Mouse (Mus musculus) hindbrain, embryonic 14.5 days (tissue): ENCODE measurements around the gene Fgd5. TPM values are rescaled to one million over a fixed set of nuclear protein-coding genes. Genes with fewer than 3 reads are reported as not detected.
"Not testable (repeated sequence)": the region's sequence is repeated elsewhere in the genome, so short reads cannot be mapped to it uniquely, and the experiment has no call there.

Source experiments
- ATAC-seq: fragments of 200-750 bp; cut with Nextera tagmentation; 2 replicates; pipeline ENCODE4 v1.8.0; 2017; ENCODE audit warnings: moderate number of reproducible peaks, mild to moderate bottlenecking, moderate TSS enrichment, moderate library complexity; ENCODE audit not compliant: low FRiP score
- DNase-seq: peaks from one replicate; pipeline ENCODE4 v3.0.0-alpha.2; 2015; ENCODE audit warnings: low spot score
- H3K27ac ChIP-seq: fragments of 300-500 bp; sonication (generic); 2 replicates; pipeline ENCODE4 v1.5.1; 2014; ENCODE audit warnings: mild to moderate bottlenecking, moderate library complexity
- H3K27me3 ChIP-seq: fragments of 300-500 bp; sonication (generic); 2 replicates; pipeline ENCODE4 v1.6.1; 2014; ENCODE audit warnings: mild to moderate bottlenecking, low read length, mixed read lengths; ENCODE audit not compliant: control insufficient read depth, insufficient read depth
- H3K36me3 ChIP-seq: fragments of 300-500 bp; sonication (generic); replicated peaks from 2 replicates; pipeline ENCODE4 v1.6.1; 2014; ENCODE audit not compliant: control insufficient read depth, insufficient read depth
- H3K4me1 ChIP-seq: fragments of 300-500 bp; sonication (generic); replicated peaks from 2 replicates; pipeline ENCODE4 v1.6.1; 2014; ENCODE audit warnings: antibody characterized with exemption, low read length, mixed read lengths; ENCODE audit not compliant: control insufficient read depth, insufficient read depth
- H3K4me2 ChIP-seq: fragments of 300-500 bp; sonication (generic); replicated peaks from 2 replicates; pipeline ENCODE4 v1.6.1; 2014; ENCODE audit warnings: mild to moderate bottlenecking, moderate library complexity
- H3K4me3 ChIP-seq: fragments of 300-500 bp; sonication (generic); replicated peaks from 2 replicates; pipeline ENCODE4 v1.5.1; 2014; ENCODE audit warnings: mild to moderate bottlenecking, low read length
- H3K9ac ChIP-seq: fragments of 300-500 bp; sonication (generic); 2 replicates; pipeline ENCODE4 v1.6.1; 2014
- H3K9me3 ChIP-seq: fragments of 300-500 bp; sonication (generic); 2 replicates; pipeline ENCODE4 v1.6.1; 2016; ENCODE audit warnings: low read length; ENCODE audit not compliant: control insufficient read depth
- WGBS: fragments of 180-500 bp; shearing (Covaris S2); extraction: QIAGEN DNeasy Blood & Tissue Kit; methylation state at CpG from one replicate; pipeline ENCODE4 v1.1.7; 2014; 5-methylcytosine and 5-hydroxymethylcytosine counted together
- polyA plus RNA-seq: library from polyadenylated mRNA; unstranded; fragments of >200 nt; fragmentation: Nextera tagmentation; extraction: Ambion mirVana; gene quantifications from 2 replicates; pipeline ENCODE4 v1.2.1, GENCODE M21; 2014

Fgd5 gene
- polyA plus RNA-seq = 14.5 and 16.8 TPM in 2 replicates

- WGBS = 1% methylated on average over 39 of the region's 62 CpGs
- no peak for DNase-seq
- H3K9ac ChIP-seq = peak within 1 kb of the TSS; percentile 64
- H3K4me3 ChIP-seq = peak within 1 kb of the TSS; percentile 48
- no peaks in the 10 kb centered on the region for H3K9me3 ChIP-seq
- H3K27me3 ChIP-seq = peaks cover 11% of the 10 kb centered on the region
- peak within 1 kb of the TSS; percentile 34; the same call in 1 of the 2 replicates for H3K27ac ChIP-seq
- peak; percentile 70 for ATAC-seq
- H3K4me2 ChIP-seq = peak within 1 kb of the TSS; percentile 79
- no peaks in the 10 kb centered on the region for H3K36me3 ChIP-seq
- peaks cover 15% of the 10 kb centered on the region; the same call in 1 of the 2 replicates for H3K4me1 ChIP-seq
Measured at GRCm38 (mm10) chr6:91978371-91979300, at the start of gene Fgd5. Fgd5 (plus strand) TSS chr6:91978878.

GRCm38 (mm10) chr6:91931231-91931630 is 47.4 kb upstream of the Fgd5 start:
- Histone ChIP-seq H3K9ac (no peak overlapping the region), H3K4me1 (no peaks in the 10 kb centered on the region), H3K27me3 (no peaks in the 10 kb centered on the region), H3K9me3 (no peaks in the 10 kb centered on the region), H3K4me2 (no peak overlapping the region), H3K4me3 (no peak overlapping the region), H3K36me3 (no peaks in the 10 kb centered on the region), H3K27ac (no peak overlapping the region)
- WGBS = 75% methylated on average over 5 of the region's 5 CpGs
- DNase-seq = no peak
- no peak for ATAC-seq

GRCm38 (mm10) chr6:91938491-91938890 is 40.2 kb upstream of the Fgd5 start:
- H3K9ac ChIP-seq = no peak overlapping the region
- 57% methylated on average over 4 of the region's 4 CpGs for WGBS
- H3K4me2 ChIP-seq = no peak overlapping the region
- DNase-seq = no peak
- no peaks in the 10 kb centered on the region for H3K27me3 ChIP-seq
- no peaks in the 10 kb centered on the region for H3K36me3 ChIP-seq
- H3K4me1 ChIP-seq = no peaks in the 10 kb centered on the region
- H3K4me3 ChIP-seq = no peak overlapping the region
- no peak overlapping the region for H3K27ac ChIP-seq
- no peaks in the 10 kb centered on the region for H3K9me3 ChIP-seq
- no peak for ATAC-seq

GRCm38 (mm10) chr6:91948426-91948825 is 30.3 kb upstream of the Fgd5 start:
- no peaks in the 10 kb centered on the region for H3K9me3 ChIP-seq
- no peaks in the 10 kb centered on the region for H3K27me3 ChIP-seq
- 82% methylated on average over 2 of the region's 2 CpGs for WGBS
- DNase-seq = peak; percentile 42
- H3K27ac ChIP-seq = no peak overlapping the region
- no peak for ATAC-seq
- H3K36me3 ChIP-seq = no peaks in the 10 kb centered on the region
- no peak overlapping the region for H3K4me3 ChIP-seq
- H3K4me1 ChIP-seq = no peaks in the 10 kb centered on the region
- H3K9ac ChIP-seq = no peak overlapping the region
- H3K4me2 ChIP-seq = no peak overlapping the region

DNA sequence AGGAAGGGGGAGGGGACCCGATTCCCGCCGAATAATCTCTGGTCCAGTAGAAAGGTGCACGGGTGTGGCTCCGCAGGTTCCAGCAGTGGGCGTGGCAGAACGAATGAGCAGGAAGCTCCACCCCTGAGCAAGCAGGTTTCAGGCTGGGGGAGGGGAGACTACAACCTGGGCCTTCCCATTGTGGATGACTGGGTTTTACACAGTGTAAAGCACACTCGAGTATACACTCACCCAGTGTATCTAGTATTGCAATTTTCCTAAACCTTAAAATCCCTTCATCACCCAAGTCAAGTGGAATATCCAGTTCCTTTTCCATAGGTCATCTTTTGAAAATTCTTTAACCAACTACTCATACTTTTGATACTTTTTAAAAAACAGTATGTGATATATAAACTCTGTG is 20.7 kb upstream of the Fgd5 start:
- H3K9ac ChIP-seq, H3K27me3 ChIP-seq, H3K4me3 ChIP-seq, H3K9me3 ChIP-seq, H3K36me3 ChIP-seq, ATAC-seq, H3K4me2 ChIP-seq, DNase-seq, H3K27ac ChIP-seq, H3K4me1 ChIP-seq: not testable (repeated sequence)
- WGBS = 34% methylated on average over 2 of the region's 8 CpGs

- H3K27ac ChIP-seq = no peak overlapping the region
- no peak for DNase-seq
- no peak overlapping the region; the same call in 1 of the 2 replicates for H3K4me2 ChIP-seq
- H3K36me3 ChIP-seq = no peaks in the 10 kb centered on the region
- H3K9me3 ChIP-seq = no peaks in the 10 kb centered on the region
- no peaks in the 10 kb centered on the region for H3K27me3 ChIP-seq
- no peak overlapping the region for H3K4me3 ChIP-seq
- 48% methylated on average over 8 of the region's 8 CpGs for WGBS
- H3K4me1 ChIP-seq = peaks cover 10% of the 10 kb centered on the region; the same call in 1 of the 2 replicates
- ATAC-seq = no peak
- no peak overlapping the region for H3K9ac ChIP-seq
Measured at GRCm38 (mm10) chr6:91960028-91960811, 18.5 kb upstream of the Fgd5 start.

DNA sequence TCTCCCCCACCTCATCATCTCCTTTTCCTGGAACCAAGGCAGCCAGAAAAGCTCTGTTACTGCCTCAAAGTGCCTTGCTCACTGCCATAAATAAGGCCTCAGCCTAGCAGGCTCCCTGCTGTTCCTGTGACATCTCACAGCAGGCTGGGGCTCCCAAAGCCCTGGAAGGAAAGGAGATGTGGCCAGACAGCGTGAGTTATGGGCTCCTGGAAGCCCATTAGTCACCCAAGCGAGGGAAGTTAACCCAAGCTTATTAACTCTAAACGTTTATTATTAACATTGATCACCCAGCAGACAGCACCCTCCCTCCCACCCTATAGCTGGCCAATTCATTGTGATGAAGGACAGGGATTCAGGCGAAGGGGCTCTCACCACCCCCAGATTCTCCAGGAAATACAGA is 15.2 kb upstream of the Fgd5 start:
- H3K4me1 ChIP-seq = peaks cover 12% of the 10 kb centered on the region; the same call in 1 of the 2 replicates
- DNase-seq (no peak), ATAC-seq (peak; percentile 37; the same call in 1 of the 2 replicates)
- H3K4me2 ChIP-seq = no peak overlapping the region
- no peaks in the 10 kb centered on the region for H3K36me3 ChIP-seq
- H3K4me3 ChIP-seq = no peak overlapping the region
- H3K27me3 ChIP-seq = no peaks in the 10 kb centered on the region
- H3K9me3 ChIP-seq = no peaks in the 10 kb centered on the region
- 24% methylated on average over 4 of the region's 4 CpGs for WGBS
- H3K9ac ChIP-seq = no peak overlapping the region
- no peak overlapping the region for H3K27ac ChIP-seq

DNA sequence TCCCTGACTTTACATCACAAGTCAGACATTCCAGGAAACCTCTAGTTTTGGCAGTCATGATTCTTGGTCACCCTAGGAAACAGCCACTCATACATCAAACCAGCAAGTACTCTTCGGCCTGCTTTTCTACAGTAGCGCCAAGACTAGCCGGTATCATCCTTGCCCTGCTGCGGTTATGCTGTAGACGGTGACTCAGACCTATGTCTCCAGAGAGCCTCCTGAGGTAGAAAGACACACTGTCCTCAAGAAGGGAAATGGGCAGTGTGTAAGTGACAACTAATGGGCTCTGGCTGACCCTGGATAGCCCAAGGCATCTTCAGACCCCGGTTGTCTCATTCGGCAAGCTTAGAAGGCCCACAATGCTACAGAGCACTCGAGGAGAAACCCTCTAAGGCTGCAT is 13.6 kb upstream of the Fgd5 start:
- H3K36me3 ChIP-seq = no peaks in the 10 kb centered on the region
- no peaks in the 10 kb centered on the region for H3K27me3 ChIP-seq
- DNase-seq (no peak), ATAC-seq (no peak)
- H3K4me2 ChIP-seq = no peak overlapping the region
- H3K4me1 ChIP-seq = peaks cover 12% of the 10 kb centered on the region; the same call in 1 of the 2 replicates
- WGBS = 90% methylated on average over 8 of the region's 8 CpGs
- no peak overlapping the region for H3K27ac ChIP-seq
- H3K9ac ChIP-seq = no peak overlapping the region
- H3K4me3 ChIP-seq = no peak overlapping the region
- H3K9me3 ChIP-seq = no peaks in the 10 kb centered on the region

- H3K9ac ChIP-seq = no peak overlapping the region
- H3K4me3 ChIP-seq = no peak overlapping the region
- no peak overlapping the region for H3K27ac ChIP-seq
- ATAC-seq = no peak
- no peak overlapping the region for H3K4me2 ChIP-seq
- no peaks in the 10 kb centered on the region for H3K36me3 ChIP-seq
- no peaks in the 10 kb centered on the region for H3K9me3 ChIP-seq
- no peak for DNase-seq
- no peaks in the 10 kb centered on the region for H3K27me3 ChIP-seq
- H3K4me1 ChIP-seq = peaks cover 8% of the 10 kb centered on the region; the same call in 1 of the 2 replicates
- 62% methylated on average over 6 of the region's 6 CpGs for WGBS
Measured at GRCm38 (mm10) chr6:91966006-91966405, 12.7 kb upstream of the Fgd5 start.
